Mouse (Mus musculus) adrenal gland, adult (tissue): ENCODE results near the gene Plppr1.
"Not testable (repeated sequence)": the region's sequence is repeated elsewhere in the genome, so short reads cannot be mapped to it uniquely, and the experiment has no call there.

ENCODE experiments used
- DNase-seq, 2 experiments: peaks; one replicate each; pipeline ENCODE4 v3.0.0; 2022 to 2023; ENCODE audit warnings: low spot score in 1 of 2; ENCODE audit not compliant: inconsistent age in 2 of 2

Plppr1 gene

GRCm38 (mm10) chr4:49368046-49368445 is 309.0 kb downstream of the Plppr1 start:
- not testable (repeated sequence) for DNase-seq

DNA sequence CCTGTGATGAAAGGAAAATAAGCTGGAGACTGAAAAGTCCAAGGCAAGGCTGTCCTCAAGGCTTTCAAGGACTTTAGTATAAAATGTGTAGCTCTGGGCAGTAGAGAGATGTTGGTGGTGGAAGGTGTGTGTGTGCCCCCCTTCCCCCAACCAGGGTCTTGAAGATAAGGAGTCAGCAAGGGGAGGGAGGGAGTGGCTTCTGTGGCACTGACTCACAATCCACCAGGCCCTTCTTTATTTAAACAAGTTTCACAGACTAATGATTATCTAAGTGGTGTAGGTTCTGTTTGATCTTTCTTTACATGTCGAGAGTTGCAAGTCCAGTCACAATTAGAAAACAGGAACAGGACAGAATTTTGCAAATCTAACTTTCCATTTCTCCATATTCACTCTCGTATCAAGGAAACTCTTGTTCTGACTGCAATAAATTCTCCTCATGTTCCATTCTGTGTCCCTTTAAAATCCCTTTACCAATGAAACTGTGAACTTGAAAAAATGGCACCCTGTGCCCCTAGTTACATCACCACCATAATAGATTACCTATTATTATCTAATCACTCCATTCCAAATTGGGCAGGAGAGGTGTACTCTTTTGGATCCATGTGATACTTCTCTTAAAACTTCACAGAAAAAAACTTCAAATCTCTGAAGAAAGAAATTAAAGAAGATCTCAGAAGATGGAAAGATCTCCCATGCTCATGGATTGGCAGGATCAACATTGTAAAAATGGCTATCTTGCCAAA is 324.7 kb downstream of the Plppr1 start:
- not testable (repeated sequence) for DNase-seq

GRCm38 (mm10) chr4:49386873-49387272 is 327.8 kb downstream of the Plppr1 start:
- DNase-seq = no peak
